Mouse (Mus musculus): ENCODE measurements around the gene Gm45140. TPM values are rescaled to one million over a fixed set of nuclear protein-coding genes. Genes with fewer than 3 reads are reported as not detected.

Gm45140 gene
- total and polyA plus RNA-seq, 3 experiments: 9.9 to 26.2 TPM; not detected in 1

- H3K79me2 ChIP-seq (ENCODE audit: control insufficient read depth, insufficient read depth, low read length, poor library complexity): no peaks in the 10 kb centered on the region
- no peaks in the 10 kb centered on the region for H3K9me3 ChIP-seq (replicated peaks; ENCODE audit: insufficient read depth, low read length)
- H3K36me3 ChIP-seq (ENCODE audit: control insufficient read depth in 1 of 2, insufficient read depth in 2 of 2, low read length in 2 of 2): peaks cover 0 to 27% of the 10 kb centered on the region in 2 experiments; a peak in 2 of 4 replicates
- H3K9ac ChIP-seq (ENCODE audit: control insufficient read depth, low read depth, low read length, poor library complexity, severe bottlenecking): peak overlapping the region; percentile 15; the same call in 1 of the 2 replicates
- peak; percentile 81 for DNase-seq (ENCODE audit: low read depth, low spot score)
- H3K27me3 ChIP-seq (ENCODE audit: control insufficient read depth in 1 of 2, insufficient read depth in 2 of 2, low read length in 2 of 2): no peaks in the 10 kb centered on the region
- TF ChIP-seq MYB (IDR thresholded peaks at IDR 0.05; ENCODE audit: low read depth, low read length) (no peak), E2F4 (IDR thresholded peaks at IDR 0.05; ENCODE audit: borderline replicate concordance, low read depth, low read length) (no peak), RAD21 (IDR thresholded peaks at IDR 0.05; ENCODE audit: low read depth, low read length) (no peak), JUND (IDR thresholded peaks at IDR 0.05; ENCODE audit: low read depth, low read length) (0 out of 2 replicates have a peak, but pooled peaks have one; percentile 48), SMC3 (IDR thresholded peaks at IDR 0.05; ENCODE audit: low read depth, low read length) (no peak), MYC (IDR thresholded peaks at IDR 0.05; ENCODE audit: low read depth, low read length) (no peak), POLR2AphosphoS5 (IDR thresholded peaks at IDR 0.05; ENCODE audit: borderline replicate concordance, low read depth, low read length) (no peak), NELFE (IDR thresholded peaks at IDR 0.05; ENCODE audit: low read depth, low read length) (no peak), ELF1 (IDR thresholded peaks at IDR 0.05; ENCODE audit: low read depth, low read length) (no peak), TAL1 (IDR thresholded peaks at IDR 0.05; ENCODE audit: low read length) (peak; percentile 14; the same call in 1 of the 2 replicates), MAZ (IDR thresholded peaks at IDR 0.05; ENCODE audit: low read depth, low read length) (no peak), ZKSCAN1 (IDR thresholded peaks at IDR 0.05; ENCODE audit: low read depth, low read length) (no peak), CHD2 (IDR thresholded peaks at IDR 0.05; ENCODE audit: low read length) (no peak), ZC3H11A (IDR thresholded peaks at IDR 0.05; ENCODE audit: low read depth, low read length) (no peak), USF1 (IDR thresholded peaks at IDR 0.05; ENCODE audit: low read depth, low read length) (no peak), BHLHE40 (IDR thresholded peaks at IDR 0.05; ENCODE audit: borderline replicate concordance, low read depth, low read length) (no peak), MAX (IDR thresholded peaks at IDR 0.05; ENCODE audit: low read length) (no peak), MEF2A (IDR thresholded peaks at IDR 0.05; ENCODE audit: extremely low read depth, insufficient replicate concordance, low read depth, low read length, poor library complexity, severe bottlenecking) (no peak), EP300 (IDR thresholded peaks at IDR 0.05; ENCODE audit: low read depth in 1 of 2, low read length in 2 of 2) (no peak; a peak in 1 of 4 replicates), ETS1 (IDR thresholded peaks at IDR 0.05; ENCODE audit: low read depth, low read length) (0 out of 2 replicates have a peak, but pooled peaks have one; percentile 28)
- H3K27ac ChIP-seq (ENCODE audit: control insufficient read depth, low read depth, low read length): 0 out of 2 replicates have a peak overlapping the region, but pooled peaks have one; percentile 16
- 0 out of 4 replicates have a peak overlapping the region, but pooled peaks of 1 of the 2 experiments have one; percentile 8 for H3K4me3 ChIP-seq (ENCODE audit: control insufficient read depth in 1 of 2, insufficient read depth in 1 of 2, low read depth in 2 of 2, low read length in 2 of 2)
- peaks cover 12 to 25% of the 10 kb centered on the region in 2 experiments for H3K4me1 ChIP-seq (ENCODE audit: control insufficient read depth in 1 of 2, insufficient read depth in 2 of 2, low read length in 2 of 2)
Observed at GRCm38 (mm10) chr6:87868871-87869506, 33.4 kb upstream of the Gm45140 start.
